Mouse (Mus musculus): ENCODE measurements around the gene Olfr671. TPM values are rescaled to one million over a fixed set of nuclear protein-coding genes. Genes with fewer than 3 reads are reported as not detected.

Olfr671 gene
- total and polyA plus RNA-seq, 2 experiments, result not detected

- no peaks in the 10 kb centered on the region for H3K4me1 ChIP-seq (ENCODE audit: control insufficient read depth, insufficient read depth, low read length)
- no peak for TF ChIP-seq CTCF (IDR thresholded peaks at IDR 0.05; ENCODE audit: low read depth, low read length)
- TF ChIP-seq POLR2A (IDR thresholded peaks at IDR 0.05; ENCODE audit: extremely low read depth, insufficient read depth, low read length), result no peak
- DNase-seq (ENCODE audit: extremely low read depth, low read depth, low spot score), result no peak
- no peak within 1 kb of the TSS for H3K27ac ChIP-seq (replicated peaks; ENCODE audit: insufficient read depth, low read depth, low read length)
- H3K9ac ChIP-seq (ENCODE audit: low read depth, low read length), result no peak within 1 kb of the TSS
- 77% methylated on average over 1 of the region's 1 CpGs for WGBS
- H3K36me3 ChIP-seq (ENCODE audit: control insufficient read depth, insufficient read depth, low read length), result no peaks in the 10 kb centered on the region
- H3K79me2 ChIP-seq (ENCODE audit: control insufficient read depth, insufficient read depth, low read length), result no peaks in the 10 kb centered on the region
- no peak within 1 kb of the TSS for H3K4me3 ChIP-seq (ENCODE audit: insufficient read depth, low read depth, low read length)
- no peaks in the 10 kb centered on the region for H3K27me3 ChIP-seq (ENCODE audit: control insufficient read depth, insufficient read depth, low read length)
Observed at GRCm38 (mm10) chr7:104933940-104934339, 45.0 kb downstream of the Olfr671 start, which contains the start of gene Olfr669. Olfr669 (plus strand) TSS chr7:104934240.

- Histone ChIP-seq H3K4me3 (ENCODE audit: insufficient read depth, low read depth, low read length) (no peak within 1 kb of the TSS), H3K27me3 (ENCODE audit: control insufficient read depth, insufficient read depth, low read length) (no peaks in the 10 kb centered on the region), H3K9ac (ENCODE audit: low read depth, low read length) (no peak within 1 kb of the TSS), H3K79me2 (ENCODE audit: control insufficient read depth, insufficient read depth, low read length) (no peaks in the 10 kb centered on the region), H3K36me3 (ENCODE audit: control insufficient read depth, insufficient read depth, low read length) (no peaks in the 10 kb centered on the region), H3K4me1 (ENCODE audit: control insufficient read depth, insufficient read depth, low read length) (no peaks in the 10 kb centered on the region), H3K27ac (replicated peaks; ENCODE audit: insufficient read depth, low read depth, low read length) (no peak within 1 kb of the TSS)
- DNase-seq (ENCODE audit: extremely low read depth, low read depth, low spot score), result no peak
- WGBS, result 67% methylated on average over 1 of the region's 1 CpGs
- TF ChIP-seq POLR2A (IDR thresholded peaks at IDR 0.05; ENCODE audit: extremely low read depth, insufficient read depth, low read length) (no peak), CTCF (IDR thresholded peaks at IDR 0.05; ENCODE audit: low read depth, low read length) (no peak)
Observed at GRCm38 (mm10) chr7:104927957-104928356, 51.0 kb downstream of the Olfr671 start, which contains the start of gene Olfr668. Olfr668 (minus strand) TSS chr7:104928057.

Other genes starting within 250 kb of the Olfr671 start
- not detected in 2 replicates for gene Usp17le, start 201.7 kb downstream of the Olfr671 start, total RNA-seq (2014; rRNA removed)
- gene Usp17le, start 201.7 kb downstream of the Olfr671 start, polyA plus RNA-seq (2012; rRNA removed), result not detected in 2 replicates
- gene Usp17lb, start 136.5 kb downstream of the Olfr671 start, total RNA-seq (2014; rRNA removed), result not detected in 2 replicates
- not detected in 2 replicates for gene Usp17lb, start 136.5 kb downstream of the Olfr671 start, polyA plus RNA-seq (2012; rRNA removed)
- gene Usp17la, start 122.1 kb downstream of the Olfr671 start, total RNA-seq (2014; rRNA removed), result not detected in 2 replicates
- gene Usp17la, start 122.1 kb downstream of the Olfr671 start, polyA plus RNA-seq (2012; rRNA removed), result not detected in 2 replicates
- gene Olfr665, start 101.1 kb downstream of the Olfr671 start, total RNA-seq (2014; rRNA removed), result not detected in 2 replicates
- gene Olfr665, start 101.1 kb downstream of the Olfr671 start, polyA plus RNA-seq (2012; rRNA removed), result not detected in 2 replicates
- gene Olfr666, start 83.2 kb downstream of the Olfr671 start, total RNA-seq (2014; rRNA removed), result not detected in 2 replicates
- not detected in 2 replicates for gene Olfr666, start 83.2 kb downstream of the Olfr671 start, polyA plus RNA-seq (2012; rRNA removed)
- not detected in 2 replicates for gene Olfr667, start 57.6 kb downstream of the Olfr671 start, total RNA-seq (2014; rRNA removed)
- not detected in 2 replicates for gene Olfr667, start 57.6 kb downstream of the Olfr671 start, polyA plus RNA-seq (2012; rRNA removed)
- not detected in 2 replicates for gene Olfr668, start 51.1 kb downstream of the Olfr671 start, total RNA-seq (2014; rRNA removed)
- not detected in 2 replicates for gene Olfr668, start 51.1 kb downstream of the Olfr671 start, polyA plus RNA-seq (2012; rRNA removed)
- gene Olfr669, start 44.9 kb downstream of the Olfr671 start, total RNA-seq (2014; rRNA removed), result not detected in 2 replicates
- not detected in 2 replicates for gene Olfr669, start 44.9 kb downstream of the Olfr671 start, polyA plus RNA-seq (2012; rRNA removed)
- gene Olfr670, start 16.5 kb downstream of the Olfr671 start, total RNA-seq (2014; rRNA removed), result not detected in 2 replicates
- not detected in 2 replicates for gene Olfr670, start 16.5 kb downstream of the Olfr671 start, polyA plus RNA-seq (2012; rRNA removed)
- not detected in 2 replicates for gene Olfr672, start 22.9 kb upstream of the Olfr671 start, total RNA-seq (2014; rRNA removed)
- gene Olfr672, start 22.9 kb upstream of the Olfr671 start, polyA plus RNA-seq (2012; rRNA removed), result not detected in 2 replicates
- gene Olfr675, start 49.3 kb upstream of the Olfr671 start, total RNA-seq (2014; rRNA removed), result not detected in 2 replicates
- not detected in 2 replicates for gene Olfr675, start 49.3 kb upstream of the Olfr671 start, polyA plus RNA-seq (2012; rRNA removed)
- not detected in 2 replicates for gene Olfr676, start 53.6 kb upstream of the Olfr671 start, total RNA-seq (2014; rRNA removed)
- gene Olfr676, start 53.6 kb upstream of the Olfr671 start, polyA plus RNA-seq (2012; rRNA removed), result not detected in 2 replicates
- gene Olfr677, start 72.2 kb upstream of the Olfr671 start, total RNA-seq (2014; rRNA removed), result not detected in 2 replicates
- gene Olfr677, start 72.2 kb upstream of the Olfr671 start, polyA plus RNA-seq (2012; rRNA removed), result not detected in 2 replicates
- gene Olfr678, start 85.3 kb upstream of the Olfr671 start, total RNA-seq (2014; rRNA removed), result not detected in 2 replicates
- gene Olfr678, start 85.3 kb upstream of the Olfr671 start, polyA plus RNA-seq (2012; rRNA removed), result not detected in 2 replicates
- gene Olfr679, start 102.1 kb upstream of the Olfr671 start, total RNA-seq (2014; rRNA removed), result not detected in 2 replicates
- not detected in 2 replicates for gene Olfr679, start 102.1 kb upstream of the Olfr671 start, polyA plus RNA-seq (2012; rRNA removed)
- gene Olfr680-ps1, start 113.7 kb upstream of the Olfr671 start, total RNA-seq (2014; rRNA removed), result not detected in 2 replicates
- gene Olfr680-ps1, start 113.7 kb upstream of the Olfr671 start, polyA plus RNA-seq (2012; rRNA removed), result not detected in 2 replicates
- not detected in 2 replicates for gene Olfr681, start 137.7 kb upstream of the Olfr671 start, total RNA-seq (2014; rRNA removed)
- gene Olfr681, start 137.7 kb upstream of the Olfr671 start, polyA plus RNA-seq (2012; rRNA removed), result not detected in 2 replicates
- not detected in 2 replicates for gene Olfr683, start 167.9 kb upstream of the Olfr671 start, total RNA-seq (2014; rRNA removed)
- gene Olfr683, start 167.9 kb upstream of the Olfr671 start, polyA plus RNA-seq (2012; rRNA removed), result not detected in 2 replicates
- gene Olfr684, start 184.5 kb upstream of the Olfr671 start, total RNA-seq (2014; rRNA removed), result not detected in 2 replicates
- not detected in 2 replicates for gene Olfr684, start 184.5 kb upstream of the Olfr671 start, polyA plus RNA-seq (2012; rRNA removed)
- gene Olfr685, start 206.9 kb upstream of the Olfr671 start, total RNA-seq (2014; rRNA removed), result not detected in 2 replicates
- gene Olfr685, start 206.9 kb upstream of the Olfr671 start, polyA plus RNA-seq (2012; rRNA removed), result not detected in 2 replicates
- not detected in 2 replicates for gene Olfr686, start 228.4 kb upstream of the Olfr671 start, total RNA-seq (2014; rRNA removed)
- not detected in 2 replicates for gene Olfr686, start 228.4 kb upstream of the Olfr671 start, polyA plus RNA-seq (2012; rRNA removed)

Measured in liver, adult 2 months (tissue).